Mouse (Mus musculus) adrenal gland, adult (tissue): ENCODE data around the gene Ism2.
"Not testable (repeated sequence)": the region's sequence is repeated elsewhere in the genome, so short reads cannot be mapped to it uniquely, and the experiment has no call there.

ENCODE experiments used
- DNase-seq, 2 experiments: peaks; one replicate each; pipeline ENCODE4 v3.0.0; 2022 to 2023; ENCODE audit warnings: low spot score in 1 of 2; ENCODE audit not compliant: inconsistent age in 2 of 2

The Ism2 gene

GRCm38 (mm10) chr12:87293934-87294333 lies 5.6 kb downstream of the Ism2 start:
- DNase-seq: no peak

GRCm38 (mm10) chr12:87289100-87289499 lies 10.4 kb downstream of the Ism2 start:
- no peak for DNase-seq

GRCm38 (mm10) chr12:87284726-87285125 lies 14.8 kb downstream of the Ism2 start:
- no peak for DNase-seq

- no peak for DNase-seq
Observed at GRCm38 (mm10) chr12:87284268-87284667, 15.2 kb downstream of the Ism2 start.

GRCm38 (mm10) chr12:87283706-87284105 lies 15.8 kb downstream of the Ism2 start:
- DNase-seq: no peak

- DNase-seq: no peak
Observed at GRCm38 (mm10) chr12:87282743-87283142, 16.8 kb downstream of the Ism2 start.

GRCm38 (mm10) chr12:87281766-87282165 lies 17.7 kb downstream of the Ism2 start:
- DNase-seq: no peak

GRCm38 (mm10) chr12:87279879-87280278 lies 19.6 kb downstream of the Ism2 start:
- no peak for DNase-seq

GRCm38 (mm10) chr12:87279350-87279749 lies 20.2 kb downstream of the Ism2 start:
- peak in 1 of 2 experiments; percentile 56 for DNase-seq

- peak in 1 of 2 experiments; percentile 55 for DNase-seq
Observed at GRCm38 (mm10) chr12:87278118-87278730, 21.3 kb downstream of the Ism2 start.

- DNase-seq: not testable (repeated sequence)
Observed at GRCm38 (mm10) chr12:87277251-87277650, 22.3 kb downstream of the Ism2 start.

- DNase-seq: no peak
Observed at GRCm38 (mm10) chr12:87274853-87275831, 24.4 kb downstream of the Ism2 start.

GRCm38 (mm10) chr12:87267682-87268081 lies 31.8 kb downstream of the Ism2 start:
- DNase-seq: peak; percentile 36 to 77

- no peak for DNase-seq
Observed at GRCm38 (mm10) chr12:87266827-87267603, 32.5 kb downstream of the Ism2 start.

GRCm38 (mm10) chr12:87266108-87266826 lies 33.2 kb downstream of the Ism2 start, which contains the start of the genes Vipas39 and Ahsa1:
Gene Vipas39, minus strand, starts transcription at chr12:87266256.
Gene Ahsa1, plus strand, starts transcription at chr12:87266479.
- peak; percentile 91 to 98 for DNase-seq

- DNase-seq: no peak
Observed at GRCm38 (mm10) chr12:87265444-87265843, 34.1 kb downstream of the Ism2 start.

GRCm38 (mm10) chr12:87260562-87260961 lies 38.9 kb downstream of the Ism2 start:
- DNase-seq: no peak

GRCm38 (mm10) chr12:87256629-87257028 lies 42.9 kb downstream of the Ism2 start:
- no peak for DNase-seq

GRCm38 (mm10) chr12:87253878-87254277 lies 45.6 kb downstream of the Ism2 start:
- no peak for DNase-seq

GRCm38 (mm10) chr12:87250161-87250560 lies 49.3 kb downstream of the Ism2 start:
- no peak for DNase-seq
